Mouse (Mus musculus) erythroblast, embryonic 14.5 days (primary cell): ENCODE data around the gene Helz. TPM values are rescaled to one million over a fixed set of nuclear protein-coding genes. Genes with fewer than 3 reads are reported as not detected.

ENCODE experiments used
- H3K27me3 ChIP-seq: 2 replicates; pipeline ENCODE4 v1.6.1; 2012; ENCODE audit warnings: inconsistent platforms; ENCODE audit not compliant: control insufficient read depth
- H3K36me3 ChIP-seq: 2 replicates; pipeline ENCODE4 v1.6.1; 2012; ENCODE audit warnings: mild to moderate bottlenecking, inconsistent platforms; ENCODE audit not compliant: control insufficient read depth
- H3K4me1 ChIP-seq: 2 replicates; pipeline ENCODE4 v1.6.1; 2012; ENCODE audit warnings: inconsistent platforms; ENCODE audit not compliant: control insufficient read depth
- H3K4me3 ChIP-seq: replicated peaks from 2 replicates; pipeline ENCODE3; 2012; ENCODE audit warnings: moderate library complexity, mild to moderate bottlenecking, inconsistent platforms
- H3K9me3 ChIP-seq: 2 replicates; pipeline ENCODE4 v1.6.1; 2012; ENCODE audit warnings: low read length, inconsistent platforms, mixed read lengths; ENCODE audit not compliant: control insufficient read depth
- GATA1 ChIP-seq: IDR thresholded peaks from 2 replicates; pipeline ENCODE4 v1.6.1; 2012; ENCODE audit warnings: low read length, inconsistent platforms, mixed read lengths
- TAL1 ChIP-seq: IDR thresholded peaks from 3 replicates; pipeline ENCODE4 v1.6.1; 2012; ENCODE audit warnings: low read length, inconsistent platforms, mixed read lengths
- polyA plus RNA-seq: library from polyadenylated mRNA; stranded (reverse); fragments of >175 nt; gene quantifications from 2 replicates; pipeline ENCODE4 v1.2.3, GENCODE M21; 2012

Gene Helz
- polyA plus RNA-seq, 1 experiment: 4.3 TPM

DNA sequence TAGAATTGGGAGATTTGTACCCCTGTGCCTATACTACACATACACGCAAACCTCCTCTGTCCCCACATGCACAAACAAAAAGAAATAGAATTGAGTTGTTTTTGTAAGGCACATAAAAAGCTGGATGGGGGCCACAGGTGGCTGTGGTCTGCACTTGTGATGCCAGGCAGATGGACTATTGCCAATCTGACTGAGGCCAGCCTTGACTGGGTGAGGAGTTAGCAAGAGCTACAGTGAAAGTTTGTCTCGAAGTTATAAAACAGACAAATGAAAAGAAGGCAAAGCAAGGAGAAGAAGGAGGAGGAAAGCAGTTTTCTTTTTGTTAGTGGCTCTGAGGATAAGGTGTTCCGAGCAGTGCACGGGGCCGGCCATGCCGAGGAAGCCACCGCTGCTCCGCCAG, 82.2 kb downstream of the Helz start:
- TF ChIP-seq GATA1 (no peak), TAL1 (no peak)
- Histone ChIP-seq H3K4me1 (no peaks in the 10 kb centered on the region), H3K4me3 (no peak overlapping the region), H3K36me3 (peaks cover 58% of the 10 kb centered on the region), H3K27me3 (no peaks in the 10 kb centered on the region), H3K9me3 (no peaks in the 10 kb centered on the region)

DNA sequence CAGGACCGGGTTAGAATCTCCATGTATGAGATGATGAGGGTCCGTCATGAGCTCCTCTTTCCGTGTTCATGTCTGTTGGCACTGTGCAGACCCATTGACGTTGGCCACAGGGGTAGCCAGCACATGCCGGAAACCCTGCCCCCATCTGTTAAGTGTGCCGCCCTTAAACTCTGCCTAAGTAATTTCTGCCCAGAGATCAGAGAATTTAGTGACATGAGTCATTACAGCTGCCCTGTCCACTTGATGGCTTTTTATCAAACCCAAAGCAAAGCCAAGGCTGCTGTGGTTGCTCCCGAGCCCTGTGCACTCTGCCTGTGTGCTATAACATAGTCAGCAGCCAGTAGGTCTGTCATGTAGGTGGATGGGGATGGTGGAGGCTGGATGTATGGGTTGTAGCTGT, 83.4 kb downstream of the Helz start:
- TF ChIP-seq TAL1 (no peak), GATA1 (no peak)
- no peaks in the 10 kb centered on the region for H3K4me1 ChIP-seq
- H3K9me3 ChIP-seq: no peaks in the 10 kb centered on the region
- H3K4me3 ChIP-seq: no peak overlapping the region
- H3K27me3 ChIP-seq: no peaks in the 10 kb centered on the region
- peaks cover 66% of the 10 kb centered on the region for H3K36me3 ChIP-seq

GRCm38 (mm10) chr11:107633563-107634146, 85.9 kb downstream of the Helz start:
- TF ChIP-seq TAL1 (no peak), GATA1 (no peak)
- H3K4me3 ChIP-seq: no peak overlapping the region
- H3K27me3 ChIP-seq: no peaks in the 10 kb centered on the region
- no peaks in the 10 kb centered on the region for H3K4me1 ChIP-seq
- no peaks in the 10 kb centered on the region for H3K9me3 ChIP-seq
- peaks cover 72% of the 10 kb centered on the region for H3K36me3 ChIP-seq

- Histone ChIP-seq H3K27me3 (no peaks in the 10 kb centered on the region), H3K4me3 (no peak overlapping the region), H3K36me3 (peaks cover 69% of the 10 kb centered on the region), H3K9me3 (no peaks in the 10 kb centered on the region), H3K4me1 (no peaks in the 10 kb centered on the region)
- TF ChIP-seq GATA1: no peak
- no peak for TF ChIP-seq TAL1
Measured at GRCm38 (mm10) chr11:107638137-107638536, 90.4 kb downstream of the Helz start.

DNA sequence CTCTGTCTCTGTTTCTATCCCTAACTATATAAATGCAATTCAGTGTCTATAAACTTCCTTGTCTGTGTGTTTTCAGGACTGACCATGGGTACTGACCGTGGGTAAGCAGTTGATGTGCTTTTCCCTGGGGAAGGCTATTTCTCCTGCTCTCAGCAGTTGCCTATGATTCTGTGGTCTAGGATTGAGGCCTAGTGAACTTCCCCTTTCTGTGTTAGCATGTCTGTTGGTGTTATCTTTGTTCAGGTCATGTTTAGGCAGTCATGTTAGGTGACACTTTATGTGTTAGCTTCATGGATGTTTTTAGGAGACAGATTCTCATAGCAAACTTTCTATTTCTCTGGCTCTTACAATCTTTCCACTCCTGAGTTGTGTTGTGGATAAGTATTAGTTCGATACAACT, 91.9 kb downstream of the Helz start:
- TF ChIP-seq GATA1: no peak
- TF ChIP-seq TAL1: no peak
- Histone ChIP-seq H3K4me3 (no peak overlapping the region), H3K4me1 (no peaks in the 10 kb centered on the region), H3K27me3 (no peaks in the 10 kb centered on the region), H3K9me3 (no peaks in the 10 kb centered on the region), H3K36me3 (peaks cover 71% of the 10 kb centered on the region)

- H3K4me1 ChIP-seq: peaks cover 5% of the 10 kb centered on the region
- no peak for TF ChIP-seq GATA1
- no peak for TF ChIP-seq TAL1
- H3K36me3 ChIP-seq: peaks cover 69% of the 10 kb centered on the region
- H3K4me3 ChIP-seq: no peak overlapping the region
- H3K27me3 ChIP-seq: no peaks in the 10 kb centered on the region
- no peaks in the 10 kb centered on the region for H3K9me3 ChIP-seq
Measured at GRCm38 (mm10) chr11:107644461-107644860, 96.7 kb downstream of the Helz start.

- H3K4me1 ChIP-seq: peaks cover 5% of the 10 kb centered on the region
- peaks cover 72% of the 10 kb centered on the region for H3K36me3 ChIP-seq
- TF ChIP-seq TAL1 (no peak), GATA1 (no peak)
- H3K4me3 ChIP-seq: no peak overlapping the region
- H3K9me3 ChIP-seq: no peaks in the 10 kb centered on the region
- H3K27me3 ChIP-seq: no peaks in the 10 kb centered on the region
Measured at GRCm38 (mm10) chr11:107647330-107647729, 99.6 kb downstream of the Helz start.

GRCm38 (mm10) chr11:107648668-107649067, 100.9 kb downstream of the Helz start:
- Histone ChIP-seq H3K9me3 (no peaks in the 10 kb centered on the region), H3K4me1 (peaks cover 5% of the 10 kb centered on the region), H3K27me3 (no peaks in the 10 kb centered on the region), H3K36me3 (peaks cover 72% of the 10 kb centered on the region), H3K4me3 (no peak overlapping the region)
- no peak for TF ChIP-seq TAL1
- TF ChIP-seq GATA1: no peak

GRCm38 (mm10) chr11:107649458-107649857, 101.7 kb downstream of the Helz start:
- Histone ChIP-seq H3K9me3 (no peaks in the 10 kb centered on the region), H3K36me3 (peaks cover 68% of the 10 kb centered on the region), H3K27me3 (no peaks in the 10 kb centered on the region), H3K4me3 (no peak overlapping the region), H3K4me1 (peaks cover 5% of the 10 kb centered on the region)
- no peak for TF ChIP-seq GATA1
- no peak for TF ChIP-seq TAL1
